Mouse (Mus musculus): ENCODE data around the gene Rnf224. TPM values are rescaled to one million over a fixed set of nuclear protein-coding genes. Genes with fewer than 3 reads are reported as not detected.

The Rnf224 gene
- polyA plus RNA-seq, 1 experiment from 2014 or later = not detected

GRCm38 (mm10) chr2:25184496-25184895 is 52.1 kb downstream of the Rnf224 start:
- no peaks in the 10 kb centered on the region for H3K9me3 ChIP-seq
- H3K27ac ChIP-seq (replicated peaks) = peak overlapping the region; percentile 95
- H3K36me3 ChIP-seq = no peaks in the 10 kb centered on the region
- peak overlapping the region; percentile 79 for H3K4me2 ChIP-seq
- 88% methylated on average over 7 of the region's 7 CpGs for WGBS
- H3K4me1 ChIP-seq (replicated peaks) = peaks cover 67% of the 10 kb centered on the region
- ATAC-seq (ENCODE audit: low read depth) = no peak
- H3K27me3 ChIP-seq = no peaks in the 10 kb centered on the region
- no peak overlapping the region for H3K9ac ChIP-seq
- no peak overlapping the region for H3K4me3 ChIP-seq

Other genes starting within 250 kb of the Rnf224 start
- gene Nsmf, start 182.4 kb downstream of the Rnf224 start, polyA plus RNA-seq (2015; fragmentation: Nextera tagmentation; extraction: Ambion mirVana) = 125 and 134 TPM in 2 replicates
- not detected in 2 replicates for gene Entpd8, start 156.5 kb downstream of the Rnf224 start, polyA plus RNA-seq (2015; fragmentation: Nextera tagmentation; extraction: Ambion mirVana)
- not detected in 2 replicates for gene Noxa1, start 141.6 kb downstream of the Rnf224 start, polyA plus RNA-seq (2015; fragmentation: Nextera tagmentation; extraction: Ambion mirVana)
- 25.5 and 27.9 TPM in 2 replicates for gene Nrarp, start 56.0 kb downstream of the Rnf224 start, polyA plus RNA-seq (2015; fragmentation: Nextera tagmentation; extraction: Ambion mirVana)
- 1.2 and 1.4 TPM in 2 replicates for gene Tor4a, start 39.9 kb downstream of the Rnf224 start, polyA plus RNA-seq (2015; fragmentation: Nextera tagmentation; extraction: Ambion mirVana)
- gene Nelfb, start 25.3 kb downstream of the Rnf224 start, polyA plus RNA-seq (2015; fragmentation: Nextera tagmentation; extraction: Ambion mirVana) = 95.1 and 99.9 TPM in 2 replicates
- gene Stpg3, start 22.1 kb downstream of the Rnf224 start, polyA plus RNA-seq (2015; fragmentation: Nextera tagmentation; extraction: Ambion mirVana) = 0.15 TPM in 1 of 2 replicates, not detected in the other
- gene Fam166a, start 18.0 kb downstream of the Rnf224 start, polyA plus RNA-seq (2015; fragmentation: Nextera tagmentation; extraction: Ambion mirVana) = 0.89 TPM in 1 of 2 replicates, not detected in the other
- 361 and 388 TPM in 2 replicates for gene Tubb4b, start 12.1 kb downstream of the Rnf224 start, polyA plus RNA-seq (2015; fragmentation: Nextera tagmentation; extraction: Ambion mirVana)
- not detected in 2 replicates for gene Slc34a3, start 2.4 kb downstream of the Rnf224 start, polyA plus RNA-seq (2015; fragmentation: Nextera tagmentation; extraction: Ambion mirVana)
- 83.0 and 91.6 TPM in 2 replicates for gene Rnf208, start 5.5 kb upstream of the Rnf224 start, polyA plus RNA-seq (2015; fragmentation: Nextera tagmentation; extraction: Ambion mirVana)
- 0.22 TPM in 1 of 2 replicates, not detected in the other for gene Cysrt1, start 5.7 kb upstream of the Rnf224 start, polyA plus RNA-seq (2015; fragmentation: Nextera tagmentation; extraction: Ambion mirVana)
- 5.3 and 5.4 TPM in 2 replicates for gene AL732309.1, start 10.1 kb upstream of the Rnf224 start, polyA plus RNA-seq (2015; fragmentation: Nextera tagmentation; extraction: Ambion mirVana)
- 18.8 and 21.5 TPM in 2 replicates for gene Tmem203, start 18.7 kb upstream of the Rnf224 start, polyA plus RNA-seq (2015; fragmentation: Nextera tagmentation; extraction: Ambion mirVana)
- gene Tprn, start 25.8 kb upstream of the Rnf224 start, polyA plus RNA-seq (2015; fragmentation: Nextera tagmentation; extraction: Ambion mirVana) = 13.3 and 14.6 TPM in 2 replicates
- 187 and 206 TPM in 2 replicates for gene Ssna1, start 35.7 kb upstream of the Rnf224 start, polyA plus RNA-seq (2015; fragmentation: Nextera tagmentation; extraction: Ambion mirVana)
- gene Anapc2, start 35.7 kb upstream of the Rnf224 start, polyA plus RNA-seq (2015; fragmentation: Nextera tagmentation; extraction: Ambion mirVana) = 128 and 131 TPM in 2 replicates
- gene Tmem210, start 51.4 kb upstream of the Rnf224 start, polyA plus RNA-seq (2015; fragmentation: Nextera tagmentation; extraction: Ambion mirVana) = not detected in 2 replicates
- not detected in 2 replicates for gene Lrrc26, start 53.1 kb upstream of the Rnf224 start, polyA plus RNA-seq (2015; fragmentation: Nextera tagmentation; extraction: Ambion mirVana)
- gene Grin1, start 82.4 kb upstream of the Rnf224 start, polyA plus RNA-seq (2015; fragmentation: Nextera tagmentation; extraction: Ambion mirVana) = 27.1 and 30.2 TPM in 2 replicates
- gene Man1b1, start 95.6 kb upstream of the Rnf224 start, polyA plus RNA-seq (2015; fragmentation: Nextera tagmentation; extraction: Ambion mirVana) = 55.4 and 73.6 TPM in 2 replicates
- gene Dpp7, start 119.6 kb upstream of the Rnf224 start, polyA plus RNA-seq (2015; fragmentation: Nextera tagmentation; extraction: Ambion mirVana) = 26.4 and 27.5 TPM in 2 replicates
- gene Uap1l1, start 128.9 kb upstream of the Rnf224 start, polyA plus RNA-seq (2015; fragmentation: Nextera tagmentation; extraction: Ambion mirVana) = 6.0 and 8.5 TPM in 2 replicates
- gene Sapcd2, start 135.5 kb upstream of the Rnf224 start, polyA plus RNA-seq (2015; fragmentation: Nextera tagmentation; extraction: Ambion mirVana) = 9.9 and 11.3 TPM in 2 replicates
- gene Entpd2, start 159.1 kb upstream of the Rnf224 start, polyA plus RNA-seq (2015; fragmentation: Nextera tagmentation; extraction: Ambion mirVana) = 11.0 and 14.8 TPM in 2 replicates
- 359 and 403 TPM in 2 replicates for gene Npdc1, start 162.6 kb upstream of the Rnf224 start, polyA plus RNA-seq (2015; fragmentation: Nextera tagmentation; extraction: Ambion mirVana)
- 0.18 TPM in 1 of 2 replicates, not detected in the other for gene Fut7, start 186.5 kb upstream of the Rnf224 start, polyA plus RNA-seq (2015; fragmentation: Nextera tagmentation; extraction: Ambion mirVana)
- 9.8 and 10.2 TPM in 2 replicates for gene Abca2, start 191.9 kb upstream of the Rnf224 start, polyA plus RNA-seq (2015; fragmentation: Nextera tagmentation; extraction: Ambion mirVana)
- gene Clic3, start 220.1 kb upstream of the Rnf224 start, polyA plus RNA-seq (2015; fragmentation: Nextera tagmentation; extraction: Ambion mirVana) = 2.8 and 3.2 TPM in 2 replicates
- 85.1 and 97.1 TPM in 2 replicates for gene Paxx, start 224.3 kb upstream of the Rnf224 start, polyA plus RNA-seq (2015; fragmentation: Nextera tagmentation; extraction: Ambion mirVana)
- gene Ptgds, start 233.3 kb upstream of the Rnf224 start, polyA plus RNA-seq (2015; fragmentation: Nextera tagmentation; extraction: Ambion mirVana) = 19.7 and 19.9 TPM in 2 replicates

Measured in neural tube, embryonic 13.5 days (tissue).